Mouse (Mus musculus) hindbrain, embryonic 14.5 days (tissue): ENCODE data around the gene Pdia2. TPM values are rescaled to one million over a fixed set of nuclear protein-coding genes. Genes with fewer than 3 reads are reported as not detected.

ENCODE experiments used
- ATAC-seq: fragments of 200-750 bp; cut with Nextera tagmentation; 2 replicates; pipeline ENCODE4 v1.8.0; 2017; ENCODE audit warnings: moderate number of reproducible peaks, mild to moderate bottlenecking, moderate TSS enrichment, moderate library complexity; ENCODE audit not compliant: low FRiP score
- DNase-seq: peaks from one replicate; pipeline ENCODE4 v3.0.0-alpha.2; 2015; ENCODE audit warnings: low spot score
- H3K27ac ChIP-seq: fragments of 300-500 bp; sonication (generic); 2 replicates; pipeline ENCODE4 v1.5.1; 2014; ENCODE audit warnings: mild to moderate bottlenecking, moderate library complexity
- H3K27me3 ChIP-seq: fragments of 300-500 bp; sonication (generic); 2 replicates; pipeline ENCODE4 v1.6.1; 2014; ENCODE audit warnings: mild to moderate bottlenecking, low read length, mixed read lengths; ENCODE audit not compliant: control insufficient read depth, insufficient read depth
- H3K36me3 ChIP-seq: fragments of 300-500 bp; sonication (generic); replicated peaks from 2 replicates; pipeline ENCODE4 v1.6.1; 2014; ENCODE audit not compliant: control insufficient read depth, insufficient read depth
- H3K4me1 ChIP-seq: fragments of 300-500 bp; sonication (generic); replicated peaks from 2 replicates; pipeline ENCODE4 v1.6.1; 2014; ENCODE audit warnings: antibody characterized with exemption, low read length, mixed read lengths; ENCODE audit not compliant: control insufficient read depth, insufficient read depth
- H3K4me2 ChIP-seq: fragments of 300-500 bp; sonication (generic); replicated peaks from 2 replicates; pipeline ENCODE4 v1.6.1; 2014; ENCODE audit warnings: mild to moderate bottlenecking, moderate library complexity
- H3K4me3 ChIP-seq: fragments of 300-500 bp; sonication (generic); replicated peaks from 2 replicates; pipeline ENCODE4 v1.5.1; 2014; ENCODE audit warnings: mild to moderate bottlenecking, low read length
- H3K9ac ChIP-seq: fragments of 300-500 bp; sonication (generic); 2 replicates; pipeline ENCODE4 v1.6.1; 2014
- H3K9me3 ChIP-seq: fragments of 300-500 bp; sonication (generic); 2 replicates; pipeline ENCODE4 v1.6.1; 2016; ENCODE audit warnings: low read length; ENCODE audit not compliant: control insufficient read depth
- WGBS: fragments of 180-500 bp; shearing (Covaris S2); extraction: QIAGEN DNeasy Blood & Tissue Kit; methylation state at CpG from one replicate; pipeline ENCODE4 v1.1.7; 2014; 5-methylcytosine and 5-hydroxymethylcytosine counted together
- polyA plus RNA-seq: library from polyadenylated mRNA; unstranded; fragments of >200 nt; fragmentation: Nextera tagmentation; extraction: Ambion mirVana; gene quantifications from 2 replicates; pipeline ENCODE4 v1.2.1, GENCODE M21; 2014

Pdia2 gene
- polyA plus RNA-seq, 1 experiment from 2014 or later, result 0.28 TPM

DNA sequence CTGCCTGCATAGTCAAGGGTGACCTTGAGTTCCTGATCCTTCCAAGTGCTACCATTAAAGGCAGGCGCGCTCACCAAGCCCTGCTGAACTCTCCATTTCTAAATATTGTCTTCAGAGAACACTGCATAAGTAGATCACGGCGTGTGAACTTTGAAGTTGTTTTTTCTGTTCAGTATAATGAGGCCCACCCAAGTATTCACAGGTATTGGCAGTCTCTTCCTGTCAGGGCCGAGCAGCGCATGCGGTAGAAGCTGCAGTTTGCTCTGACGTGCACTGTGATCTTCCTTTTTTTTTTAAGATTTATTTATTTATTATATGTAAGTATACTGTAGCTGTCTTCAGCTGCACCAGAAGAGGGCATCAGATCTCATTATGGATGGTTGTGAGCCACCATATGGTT, 35.5 kb upstream of the Pdia2 start:
- H3K27me3 ChIP-seq, result no peaks in the 10 kb centered on the region
- no peak for ATAC-seq
- no peaks in the 10 kb centered on the region for H3K9me3 ChIP-seq
- no peak overlapping the region for H3K9ac ChIP-seq
- no peak overlapping the region for H3K27ac ChIP-seq
- 89% methylated on average over 8 of the region's 8 CpGs for WGBS
- H3K36me3 ChIP-seq, result no peaks in the 10 kb centered on the region
- DNase-seq, result no peak
- H3K4me2 ChIP-seq, result no peak overlapping the region
- H3K4me3 ChIP-seq, result no peak overlapping the region
- no peaks in the 10 kb centered on the region for H3K4me1 ChIP-seq

DNA sequence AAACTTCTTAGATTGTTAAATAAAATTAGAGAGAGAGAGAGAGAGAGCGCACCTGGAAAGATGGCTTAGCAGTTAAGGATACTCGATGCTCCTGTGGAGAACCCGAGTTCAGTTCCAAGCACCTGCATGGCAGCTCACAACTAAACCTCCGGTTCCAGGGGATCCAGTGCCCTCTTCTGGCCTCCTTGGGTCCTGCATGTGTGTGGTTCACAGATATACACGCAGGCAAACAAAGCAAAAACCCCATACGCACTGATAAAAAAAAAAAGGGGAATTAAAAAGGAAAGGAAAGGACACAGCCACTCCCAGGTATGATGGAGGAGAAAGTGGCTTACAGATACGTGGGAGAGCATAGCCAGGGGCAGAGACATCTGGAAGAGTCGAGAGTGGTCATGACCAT, 34.0 kb upstream of the Pdia2 start:
- H3K4me3 ChIP-seq, result no peak overlapping the region
- H3K4me2 ChIP-seq, result no peak overlapping the region
- no peaks in the 10 kb centered on the region for H3K4me1 ChIP-seq
- no peak for ATAC-seq
- H3K9me3 ChIP-seq, result no peaks in the 10 kb centered on the region
- DNase-seq, result no peak
- H3K27me3 ChIP-seq, result no peaks in the 10 kb centered on the region
- no peaks in the 10 kb centered on the region for H3K36me3 ChIP-seq
- H3K9ac ChIP-seq, result no peak overlapping the region
- H3K27ac ChIP-seq, result no peak overlapping the region
- WGBS, result 75% methylated on average over 8 of the region's 8 CpGs

DNA sequence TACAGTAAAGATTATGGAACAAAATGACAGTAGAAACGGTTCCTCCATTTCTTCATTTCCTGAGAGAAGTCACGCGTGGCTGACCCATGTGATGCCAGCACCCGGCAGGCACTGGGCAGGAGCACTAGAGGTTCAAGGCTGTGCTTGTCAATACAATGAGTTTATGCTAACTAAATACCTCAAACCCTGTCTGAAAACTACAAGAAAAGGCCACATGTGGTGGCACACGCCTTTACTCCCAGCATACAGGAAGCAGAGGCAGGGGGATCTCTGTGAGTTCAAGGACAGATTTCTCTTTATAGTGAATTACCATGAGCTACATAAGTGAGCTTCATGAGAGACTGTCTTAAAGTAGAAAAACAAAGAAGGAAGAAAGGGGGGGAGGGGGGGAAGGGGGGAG, 32.3 kb upstream of the Pdia2 start:
- Histone ChIP-seq H3K4me1 (no peaks in the 10 kb centered on the region), H3K9ac (no peak overlapping the region), H3K4me3 (no peak overlapping the region), H3K27ac (no peak overlapping the region), H3K36me3 (no peaks in the 10 kb centered on the region), H3K9me3 (no peaks in the 10 kb centered on the region), H3K27me3 (no peaks in the 10 kb centered on the region), H3K4me2 (no peak overlapping the region)
- no peak for DNase-seq
- 85% methylated on average over 5 of the region's 5 CpGs for WGBS
- no peak for ATAC-seq

DNA sequence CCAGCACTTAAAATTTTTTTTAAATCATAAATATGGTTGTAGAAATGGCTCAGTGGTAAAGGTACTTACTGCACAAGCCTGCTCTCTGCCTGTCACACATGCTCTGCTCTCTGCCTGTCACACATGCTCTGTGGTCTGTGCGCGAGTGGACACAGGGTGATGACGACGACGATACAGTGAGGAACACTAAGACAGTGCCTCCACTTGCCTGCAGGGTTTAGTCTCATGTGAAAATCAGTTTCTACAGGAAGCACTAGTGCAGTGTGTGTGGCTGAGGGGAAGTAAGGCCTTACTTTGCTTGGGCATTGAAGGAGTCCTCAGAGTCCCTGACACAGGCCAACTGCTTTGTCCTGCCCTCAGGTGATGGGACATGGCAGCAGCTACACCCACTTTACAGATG, 30.9 kb upstream of the Pdia2 start:
- DNase-seq, result no peak
- Histone ChIP-seq H3K27ac (no peak overlapping the region), H3K36me3 (no peaks in the 10 kb centered on the region), H3K4me2 (no peak overlapping the region), H3K9me3 (no peaks in the 10 kb centered on the region), H3K4me3 (no peak overlapping the region), H3K9ac (no peak overlapping the region), H3K27me3 (no peaks in the 10 kb centered on the region), H3K4me1 (no peaks in the 10 kb centered on the region)
- no peak for ATAC-seq
- WGBS, result 93% methylated on average over 5 of the region's 5 CpGs

DNA sequence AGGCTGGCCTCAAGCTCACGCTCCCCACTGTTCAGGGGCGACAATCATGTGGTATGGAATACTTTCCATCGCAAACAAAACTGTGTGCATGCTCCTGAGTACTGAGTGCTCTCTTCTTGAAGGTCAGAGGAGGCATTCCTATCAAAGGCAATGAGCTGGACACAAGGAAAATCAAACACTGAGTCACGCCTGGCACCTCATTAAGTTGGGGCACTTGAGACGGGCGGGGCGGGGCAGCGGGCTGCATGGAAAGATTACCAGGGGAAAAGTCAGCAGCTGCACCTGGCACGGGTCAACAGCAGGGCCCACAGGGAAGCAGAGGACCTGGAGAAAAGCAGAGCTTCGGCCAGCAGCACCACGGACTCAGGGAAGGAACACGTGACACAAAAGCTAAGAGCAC, 26.3 kb upstream of the Pdia2 start:
- Histone ChIP-seq H3K4me3 (no peak overlapping the region), H3K27ac (no peak overlapping the region), H3K4me2 (no peak overlapping the region), H3K9me3 (no peaks in the 10 kb centered on the region), H3K27me3 (no peaks in the 10 kb centered on the region), H3K9ac (no peak overlapping the region), H3K4me1 (no peaks in the 10 kb centered on the region), H3K36me3 (no peaks in the 10 kb centered on the region; the same call in 1 of the 2 replicates)
- DNase-seq (no peak), ATAC-seq (no peak)
- 87% methylated on average over 12 of the region's 12 CpGs for WGBS

DNA sequence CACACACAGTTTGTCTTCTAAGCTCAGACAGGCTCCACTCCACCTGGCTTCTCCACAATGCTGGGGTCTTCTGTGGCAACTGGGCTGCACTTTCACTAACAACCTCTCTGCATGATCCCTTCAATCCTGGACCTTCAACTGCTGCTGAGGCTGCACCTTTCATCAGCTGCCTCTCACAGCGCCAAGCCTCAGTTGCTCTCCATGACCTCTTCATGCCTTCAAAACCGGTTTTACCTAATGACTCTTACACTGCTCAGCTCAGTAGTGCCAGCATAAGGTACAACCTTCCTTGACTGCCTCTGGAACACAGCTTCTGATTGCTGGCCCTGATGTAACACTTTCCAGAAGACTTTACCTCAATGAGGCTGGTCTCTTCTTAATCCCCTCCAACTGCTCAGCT, 22.6 kb upstream of the Pdia2 start:
- Histone ChIP-seq H3K4me2 (no peak overlapping the region), H3K36me3 (peaks cover 17% of the 10 kb centered on the region), H3K9me3 (no peaks in the 10 kb centered on the region), H3K4me1 (no peaks in the 10 kb centered on the region), H3K27ac (no peak overlapping the region), H3K9ac (no peak overlapping the region), H3K4me3 (no peak overlapping the region), H3K27me3 (no peaks in the 10 kb centered on the region)
- ATAC-seq (no peak), DNase-seq (no peak)
- 73% methylated on average over 2 of the region's 2 CpGs for WGBS

DNA sequence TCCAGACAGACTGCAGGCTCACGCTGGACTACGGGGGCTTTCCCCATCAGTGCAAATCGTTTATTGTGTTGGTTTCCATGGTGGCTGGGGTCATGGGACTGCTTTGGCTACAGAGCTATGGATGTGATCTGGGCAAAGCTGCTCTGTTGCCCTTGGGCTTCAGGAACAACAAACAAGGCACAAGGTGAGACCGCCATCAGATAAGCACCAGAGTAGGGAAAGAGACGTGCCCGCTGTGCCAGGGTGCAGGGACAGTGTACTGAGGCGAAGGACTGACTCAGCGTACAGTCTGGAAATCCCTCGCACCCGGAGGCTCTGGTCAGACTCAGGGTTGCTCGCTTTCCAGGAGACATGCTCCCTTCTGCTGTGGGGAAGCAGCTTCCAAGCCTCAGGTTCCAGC, 13.8 kb upstream of the Pdia2 start:
- Histone ChIP-seq H3K9me3 (no peaks in the 10 kb centered on the region), H3K27ac (no peak overlapping the region), H3K4me2 (no peak overlapping the region), H3K4me1 (no peaks in the 10 kb centered on the region), H3K9ac (no peak overlapping the region), H3K4me3 (no peak overlapping the region), H3K27me3 (no peaks in the 10 kb centered on the region), H3K36me3 (peaks cover 30% of the 10 kb centered on the region)
- ATAC-seq, result no peak
- 88% methylated on average over 11 of the region's 11 CpGs for WGBS
- DNase-seq, result no peak

DNA sequence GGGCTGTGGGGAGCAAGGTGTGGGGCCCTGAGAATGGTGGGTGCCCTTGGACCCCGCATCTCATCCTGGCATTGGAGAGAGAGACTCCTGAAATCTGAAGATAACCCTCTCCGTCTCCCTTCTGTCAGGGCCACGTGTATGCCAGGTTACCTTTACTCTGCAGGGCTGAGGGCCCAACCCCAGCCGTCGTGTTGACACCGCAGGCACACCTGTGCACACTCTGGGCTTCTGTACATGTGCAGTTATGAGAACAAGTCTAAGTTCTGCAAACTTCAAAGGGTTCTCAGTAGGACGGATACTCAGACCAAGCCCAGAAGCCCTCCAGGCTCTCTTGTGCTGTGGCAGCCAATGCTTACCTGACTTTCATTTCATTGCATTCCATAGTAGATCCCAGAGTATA, 13.4 kb upstream of the Pdia2 start:
- H3K27me3 ChIP-seq, result no peaks in the 10 kb centered on the region
- H3K27ac ChIP-seq, result no peak overlapping the region
- no peaks in the 10 kb centered on the region for H3K9me3 ChIP-seq
- ATAC-seq (no peak), DNase-seq (no peak)
- WGBS, result 91% methylated on average over 7 of the region's 7 CpGs
- no peak overlapping the region for H3K9ac ChIP-seq
- no peaks in the 10 kb centered on the region for H3K4me1 ChIP-seq
- no peak overlapping the region for H3K4me3 ChIP-seq
- H3K36me3 ChIP-seq, result peaks cover 28% of the 10 kb centered on the region
- H3K4me2 ChIP-seq, result no peak overlapping the region

DNA sequence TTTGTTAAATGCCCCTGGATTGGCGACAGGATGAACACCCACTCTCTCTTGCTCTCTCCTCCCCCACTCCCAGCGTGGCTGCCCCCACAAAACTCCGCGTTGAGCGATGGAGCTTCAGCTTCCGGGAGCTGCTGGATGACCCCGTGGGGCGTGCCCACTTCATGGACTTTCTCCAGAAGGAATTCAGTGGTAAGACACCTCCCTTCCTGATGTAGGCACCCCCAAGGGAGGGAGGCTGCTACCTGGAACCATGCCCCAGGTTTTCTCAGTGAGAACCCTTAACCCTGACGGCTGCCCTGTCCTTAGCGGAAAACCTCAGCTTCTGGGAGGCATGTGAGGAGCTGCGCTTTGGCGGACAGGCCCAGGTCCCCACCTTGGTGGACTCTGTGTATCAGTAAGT, 8.8 kb upstream of the Pdia2 start, which contains the start of gene Arhgdig:
Gene Arhgdig, minus strand, starts transcription at position 101 of the 400 bp plus-strand sequence.
- Histone ChIP-seq H3K4me2 (no peak within 1 kb of the TSS), H3K27me3 (peaks cover 20% of the 10 kb centered on the region), H3K4me1 (peaks cover 5% of the 10 kb centered on the region), H3K9ac (no peak within 1 kb of the TSS), H3K9me3 (no peaks in the 10 kb centered on the region), H3K4me3 (no peak within 1 kb of the TSS), H3K27ac (no peak within 1 kb of the TSS), H3K36me3 (no peaks in the 10 kb centered on the region)
- no peak for DNase-seq
- WGBS, result 87% methylated on average over 12 of the region's 12 CpGs
- ATAC-seq, result no peak

DNA sequence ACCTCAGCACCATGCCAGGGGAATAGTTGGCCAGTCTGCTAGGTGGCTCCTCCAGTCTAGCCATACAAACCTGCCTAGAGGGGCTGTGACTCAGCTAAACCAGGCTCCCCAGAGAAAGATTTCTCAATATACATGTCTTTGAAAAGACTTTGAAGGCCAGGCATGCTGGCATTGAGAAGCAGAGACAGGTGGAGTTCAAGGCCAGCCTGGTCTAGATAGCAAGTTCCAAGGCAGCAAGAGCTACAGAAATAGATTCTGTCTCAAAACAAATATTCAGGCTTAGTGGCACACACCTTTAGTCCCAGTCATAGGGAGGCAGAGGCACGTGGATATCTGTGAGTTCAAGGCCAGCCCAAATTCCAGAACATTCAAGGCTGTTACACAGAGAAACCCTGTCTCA, 7.5 kb upstream of the Pdia2 start:
- no peak overlapping the region for H3K4me3 ChIP-seq
- no peaks in the 10 kb centered on the region for H3K36me3 ChIP-seq
- ATAC-seq, result no peak
- DNase-seq, result no peak
- no peak overlapping the region for H3K4me2 ChIP-seq
- H3K27ac ChIP-seq, result no peak overlapping the region
- H3K27me3 ChIP-seq, result peaks cover 33% of the 10 kb centered on the region
- H3K9ac ChIP-seq, result no peak overlapping the region
- H3K4me1 ChIP-seq, result peaks cover 8% of the 10 kb centered on the region
- no peaks in the 10 kb centered on the region for H3K9me3 ChIP-seq
- 30% methylated on average over 1 of the region's 1 CpGs for WGBS
